Mouse (Mus musculus) neural tube, embryonic 13.5 days (tissue): ENCODE results near the gene Zfp213. TPM values are rescaled to one million over a fixed set of nuclear protein-coding genes. Genes with fewer than 3 reads are reported as not detected.

Source experiments
- ATAC-seq: fragments of 200-750 bp; cut with Nextera tagmentation; 2 replicates; pipeline ENCODE4 v1.8.0; 2017; ENCODE audit warnings: low read depth, mild to moderate bottlenecking, moderate TSS enrichment, moderate library complexity
- H3K27ac ChIP-seq: fragments of 300-500 bp; sonication (generic); replicated peaks from 2 replicates; pipeline ENCODE4 v1.5.1; 2015; ENCODE audit warnings: moderate library complexity, mild to moderate bottlenecking, inconsistent platforms
- H3K27me3 ChIP-seq: fragments of 300-500 bp; sonication (generic); 2 replicates; pipeline ENCODE4 v1.6.1; 2015; ENCODE audit warnings: mild to moderate bottlenecking, inconsistent platforms
- H3K36me3 ChIP-seq: fragments of 300-500 bp; sonication (generic); 2 replicates; pipeline ENCODE4 v1.6.1; 2015; ENCODE audit warnings: mild to moderate bottlenecking, inconsistent platforms
- H3K4me1 ChIP-seq: fragments of 300-500 bp; sonication (generic); replicated peaks from 2 replicates; pipeline ENCODE4 v1.6.1; 2015; ENCODE audit warnings: inconsistent platforms
- H3K4me2 ChIP-seq: fragments of 300-500 bp; sonication (generic); 2 replicates; pipeline ENCODE4 v1.6.1; 2015; ENCODE audit warnings: inconsistent platforms, mild to moderate bottlenecking, moderate library complexity
- H3K4me3 ChIP-seq: fragments of 300-500 bp; sonication (generic); 2 replicates; pipeline ENCODE4 v1.5.1; 2015; ENCODE audit warnings: mild to moderate bottlenecking, inconsistent platforms
- H3K9ac ChIP-seq: fragments of 300-500 bp; sonication (generic); 2 replicates; pipeline ENCODE4 v1.6.1; 2015; ENCODE audit warnings: moderate library complexity, mild to moderate bottlenecking, inconsistent platforms
- H3K9me3 ChIP-seq: fragments of 300-500 bp; sonication (generic); 2 replicates; pipeline ENCODE4 v1.6.1; 2016; ENCODE audit warnings: inconsistent platforms
- WGBS: fragments of 180-500 bp; shearing (Covaris S2); methylation state at CpG from one replicate; pipeline ENCODE4 v1.1.7; 2015; 5-methylcytosine and 5-hydroxymethylcytosine counted together
- polyA plus RNA-seq: library from polyadenylated mRNA; unstranded; fragments of >200 nt; fragmentation: Nextera tagmentation; extraction: Ambion mirVana; gene quantifications from 2 replicates; pipeline ENCODE4 v1.2.1, GENCODE M21; 2015

The Zfp213 gene
- polyA plus RNA-seq = 17.4 and 17.8 TPM in 2 replicates

GRCm38 (mm10) chr17:23563595-23564367, at the start of gene Zfp213:
Gene Zfp213, minus strand, starts transcription at chr17:23564238.
- ATAC-seq = peak; percentile 95
- peaks cover 16% of the 10 kb centered on the region for H3K4me1 ChIP-seq
- H3K4me2 ChIP-seq = peak within 1 kb of the TSS; percentile 82
- WGBS = 1% methylated on average over 59 of the region's 59 CpGs
- H3K9me3 ChIP-seq = no peaks in the 10 kb centered on the region
- peaks cover 25% of the 10 kb centered on the region for H3K36me3 ChIP-seq
- peak within 1 kb of the TSS; percentile 96 for H3K9ac ChIP-seq
- no peaks in the 10 kb centered on the region for H3K27me3 ChIP-seq
- peak within 1 kb of the TSS; percentile 84 for H3K4me3 ChIP-seq
- H3K27ac ChIP-seq = peak within 1 kb of the TSS; percentile 94

GRCm38 (mm10) chr17:23610361-23610800, 46.3 kb upstream of the Zfp213 start:
- Histone ChIP-seq H3K27ac (no peak overlapping the region), H3K36me3 (no peaks in the 10 kb centered on the region), H3K27me3 (no peaks in the 10 kb centered on the region), H3K4me3 (no peak overlapping the region), H3K4me2 (no peak overlapping the region), H3K9me3 (no peaks in the 10 kb centered on the region), H3K9ac (no peak overlapping the region), H3K4me1 (no peaks in the 10 kb centered on the region)
- peak; percentile 43; the same call in 1 of the 2 replicates for ATAC-seq
- WGBS = 84% methylated on average over 28 of the region's 28 CpGs

- Histone ChIP-seq H3K4me1 (no peaks in the 10 kb centered on the region), H3K36me3 (no peaks in the 10 kb centered on the region), H3K9ac (no peak overlapping the region), H3K27ac (no peak overlapping the region), H3K27me3 (no peaks in the 10 kb centered on the region), H3K4me3 (no peak overlapping the region), H3K9me3 (no peaks in the 10 kb centered on the region), H3K4me2 (no peak overlapping the region)
- 93% methylated on average over 24 of the region's 24 CpGs for whole genome bisulfite sequencing
- ATAC-seq = no peak
These were observed 45.6 kb upstream of the Zfp213 start for GRCm38 (mm10) chr17:23609612-23610011.

- no peak overlapping the region for H3K4me3 ChIP-seq
- no peak overlapping the region for H3K4me2 ChIP-seq
- no peak for ATAC-seq
- no peak overlapping the region for H3K27ac ChIP-seq
- H3K9ac ChIP-seq = no peak overlapping the region
- no peaks in the 10 kb centered on the region for H3K27me3 ChIP-seq
- no peaks in the 10 kb centered on the region for H3K9me3 ChIP-seq
- H3K36me3 ChIP-seq = no peaks in the 10 kb centered on the region
- 86% methylated on average over 8 of the region's 8 CpGs for WGBS
- H3K4me1 ChIP-seq = no peaks in the 10 kb centered on the region
These were observed 41.2 kb upstream of the Zfp213 start for GRCm38 (mm10) chr17:23605220-23605619.

- no peak for ATAC-seq
- 80% methylated on average over 7 of the region's 7 CpGs for WGBS
- no peak overlapping the region for H3K4me2 ChIP-seq
- H3K27me3 ChIP-seq = no peaks in the 10 kb centered on the region
- H3K9me3 ChIP-seq = no peaks in the 10 kb centered on the region
- no peak overlapping the region for H3K9ac ChIP-seq
- H3K4me3 ChIP-seq = no peak overlapping the region
- H3K27ac ChIP-seq = no peak overlapping the region
- peaks cover 4% of the 10 kb centered on the region; the same call in 1 of the 2 replicates for H3K4me1 ChIP-seq
- no peaks in the 10 kb centered on the region for H3K36me3 ChIP-seq
These were observed 40.4 kb upstream of the Zfp213 start for GRCm38 (mm10) chr17:23604394-23604793.

- H3K4me3 ChIP-seq = no peak overlapping the region
- H3K27ac ChIP-seq = no peak overlapping the region
- 55% methylated on average over 2 of the region's 2 CpGs for WGBS
- no peak for ATAC-seq
- no peaks in the 10 kb centered on the region for H3K36me3 ChIP-seq
- no peak overlapping the region for H3K4me2 ChIP-seq
- peaks cover 11% of the 10 kb centered on the region for H3K4me1 ChIP-seq
- no peaks in the 10 kb centered on the region for H3K9me3 ChIP-seq
- no peaks in the 10 kb centered on the region for H3K27me3 ChIP-seq
- H3K9ac ChIP-seq = no peak overlapping the region
These were observed 39.5 kb upstream of the Zfp213 start for GRCm38 (mm10) chr17:23603542-23603941.

- Histone ChIP-seq H3K27ac (no peak overlapping the region), H3K4me1 (peaks cover 15% of the 10 kb centered on the region), H3K9ac (no peak overlapping the region), H3K36me3 (no peaks in the 10 kb centered on the region), H3K9me3 (no peaks in the 10 kb centered on the region), H3K4me3 (no peak overlapping the region), H3K27me3 (no peaks in the 10 kb centered on the region), H3K4me2 (no peak overlapping the region)
- 26% methylated on average over 8 of the region's 8 CpGs for WGBS
- no peak for ATAC-seq
These were observed 39.0 kb upstream of the Zfp213 start for GRCm38 (mm10) chr17:23603077-23603476.

- Histone ChIP-seq H3K27ac (no peak overlapping the region), H3K36me3 (no peaks in the 10 kb centered on the region), H3K4me2 (no peak overlapping the region), H3K27me3 (no peaks in the 10 kb centered on the region), H3K9ac (no peak overlapping the region), H3K4me3 (no peak overlapping the region), H3K9me3 (no peaks in the 10 kb centered on the region), H3K4me1 (peaks cover 15% of the 10 kb centered on the region)
- no peak for ATAC-seq
- WGBS = 53% methylated on average over 10 of the region's 10 CpGs
These were observed 38.0 kb upstream of the Zfp213 start for GRCm38 (mm10) chr17:23601836-23602585.

GRCm38 (mm10) chr17:23600641-23601622, 36.9 kb upstream of the Zfp213 start, which contains the start of gene Zscan10:
Gene Zscan10, plus strand, starts transcription at chr17:23600856.
- H3K9ac ChIP-seq = no peak within 1 kb of the TSS
- no peaks in the 10 kb centered on the region for H3K36me3 ChIP-seq
- no peak within 1 kb of the TSS for H3K27ac ChIP-seq
- H3K27me3 ChIP-seq = no peaks in the 10 kb centered on the region
- H3K9me3 ChIP-seq = no peaks in the 10 kb centered on the region
- WGBS = 36% methylated on average over 15 of the region's 15 CpGs
- peaks cover 15% of the 10 kb centered on the region for H3K4me1 ChIP-seq
- peak within 1 kb of the TSS; percentile 64 for H3K4me2 ChIP-seq
- ATAC-seq = no peak
- H3K4me3 ChIP-seq = no peak within 1 kb of the TSS; the same call in 1 of the 2 replicates

GRCm38 (mm10) chr17:23599605-23600063, 35.6 kb upstream of the Zfp213 start:
- WGBS = 48% methylated on average over 7 of the region's 7 CpGs
- peak overlapping the region; percentile 39 for H3K4me3 ChIP-seq
- ATAC-seq = peak; percentile 10; the same call in 1 of the 2 replicates
- no peaks in the 10 kb centered on the region for H3K36me3 ChIP-seq
- H3K27me3 ChIP-seq = no peaks in the 10 kb centered on the region
- peak overlapping the region; percentile 66 for H3K9ac ChIP-seq
- H3K4me1 ChIP-seq = peaks cover 15% of the 10 kb centered on the region
- H3K27ac ChIP-seq = 0 out of 2 replicates have a peak overlapping the region, but pooled peaks have one; percentile 59
- H3K9me3 ChIP-seq = no peaks in the 10 kb centered on the region
- peak overlapping the region; percentile 64 for H3K4me2 ChIP-seq
